Mouse (Mus musculus) liver, embryonic 14.5 days (tissue): ENCODE results near the gene Tspan31. TPM values are rescaled to one million over a fixed set of nuclear protein-coding genes. Genes with fewer than 3 reads are reported as not detected.

Experiments used
- ATAC-seq: fragments of 200-750 bp; cut with Nextera tagmentation; 2 replicates; pipeline ENCODE4 v1.8.0; 2017; ENCODE audit warnings: moderate number of reproducible peaks, mild to moderate bottlenecking, moderate library complexity; ENCODE audit not compliant: insufficient read depth
- DNase-seq, 3 experiments: peaks; one replicate each; pipeline ENCODE4 v3.0.0-alpha.2; 2012 to 2013; ENCODE audit warnings: low read depth in 3 of 3, low spot score in 3 of 3
- H3K27ac ChIP-seq: fragments of 300-500 bp; sonication (generic); 2 replicates; pipeline ENCODE4 v1.5.1; 2014; ENCODE audit warnings: moderate library complexity, mild to moderate bottlenecking, control low read depth, inconsistent platforms
- H3K27me3 ChIP-seq: fragments of 300-500 bp; sonication (generic); 2 replicates; pipeline ENCODE4 v1.6.1; 2014; ENCODE audit warnings: mild to moderate bottlenecking, low read length, moderate library complexity; ENCODE audit not compliant: control insufficient read depth, insufficient read depth
- H3K36me3 ChIP-seq: fragments of 300-500 bp; sonication (generic); replicated peaks from 2 replicates; pipeline ENCODE4 v1.6.1; 2014; ENCODE audit warnings: low read depth; ENCODE audit not compliant: control insufficient read depth, insufficient read depth
- H3K4me1 ChIP-seq, 2 experiments: fragments of 200-500 bp in 1 of 2; fragments of 300-500 bp in 1 of 2; sonication (generic) in 1 of 2; replicated peaks; 2 replicates each; pipeline ENCODE4 v1.6.1; 2012 to 2014; ENCODE audit warnings: antibody characterized with exemption in 1 of 2, inconsistent platforms in 1 of 2, low read length in 1 of 2; ENCODE audit not compliant: control insufficient read depth in 2 of 2, insufficient read depth in 2 of 2
- H3K4me2 ChIP-seq: fragments of 300-500 bp; sonication (generic); 2 replicates; pipeline ENCODE4 v1.6.1; 2014; ENCODE audit warnings: low read depth, mild to moderate bottlenecking, control low read depth, moderate library complexity
- H3K4me3 ChIP-seq, 2 experiments: fragments of 200-500 bp in 1 of 2; fragments of 300-500 bp in 1 of 2; sonication (generic) in 1 of 2; 2 replicates each; pipeline ENCODE4 v1.5.1; 2012 to 2014; ENCODE audit warnings: low read depth in 2 of 2, low read length in 2 of 2, mild to moderate bottlenecking in 2 of 2, control low read depth in 1 of 2, inconsistent platforms in 1 of 2, moderate library complexity in 1 of 2; ENCODE audit not compliant: insufficient read depth in 1 of 2
- H3K9ac ChIP-seq: fragments of 300-500 bp; sonication (generic); replicated peaks from 2 replicates; pipeline ENCODE4 v1.6.1; 2014; ENCODE audit warnings: mild to moderate bottlenecking, control low read depth, moderate library complexity
- H3K9me3 ChIP-seq: fragments of 300-500 bp; sonication (generic); 2 replicates; pipeline ENCODE4 v1.6.1; 2016; ENCODE audit warnings: low read length, mixed read lengths; ENCODE audit not compliant: control insufficient read depth
- CTCF ChIP-seq: IDR thresholded peaks from 2 replicates; pipeline ENCODE4 v1.5.1; 2016; ENCODE audit warnings: antibody characterized with exemption, low read depth, control low read depth
- EP300 ChIP-seq: IDR thresholded peaks from 2 replicates; pipeline ENCODE4 v1.6.1; 2016; ENCODE audit warnings: antibody characterized with exemption, low read depth
- WGBS: fragments of 180-500 bp; shearing (Covaris S2); extraction: QIAGEN DNeasy Blood & Tissue Kit; methylation state at CpG from one replicate; pipeline ENCODE4 v1.1.7; 2014; ENCODE audit not compliant: insufficient replicate concordance; 5-methylcytosine and 5-hydroxymethylcytosine counted together
- polyA plus RNA-seq, 2 experiments: library from polyadenylated mRNA; depleted of rRNA in 1 of 2; stranded (reverse) in 1 of 2; unstranded in 1 of 2; fragments of >200 nt; fragmentation: Nextera tagmentation in 1 of 2; extraction: Ambion mirVana in 1 of 2; gene quantifications; 2 replicates each; pipeline versions ENCODE4 v1.2.1 to v1.2.3; 2012 to 2014

Gene Tspan31
- polyA plus RNA-seq, 2 experiments, result 18.9 to 35.8 TPM

GRCm38 (mm10) chr10:127100414-127100813 lies 30.4 kb upstream of the Tspan31 start:
- Histone ChIP-seq H3K4me1 (peaks cover 7 to 20% of the 10 kb centered on the region in 2 experiments), H3K4me3 (no peak overlapping the region), H3K27me3 (no peaks in the 10 kb centered on the region), H3K9me3 (no peaks in the 10 kb centered on the region), H3K4me2 (peak overlapping the region; percentile 15; the same call in 1 of the 2 replicates), H3K36me3 (peaks cover 3% of the 10 kb centered on the region), H3K27ac (peak overlapping the region; percentile 18), H3K9ac (no peak overlapping the region)
- TF ChIP-seq CTCF, result no peak
- TF ChIP-seq EP300, result peak; percentile 48
- ATAC-seq (peak; percentile 67), DNase-seq (no peak)
- whole genome bisulfite sequencing, result 23% methylated on average over 8 of the region's 8 CpGs

GRCm38 (mm10) chr10:127099868-127100267 lies 29.8 kb upstream of the Tspan31 start:
- Histone ChIP-seq H3K9ac (no peak overlapping the region), H3K36me3 (peaks cover 3% of the 10 kb centered on the region), H3K4me2 (no peak overlapping the region), H3K4me1 (peaks cover 7 to 20% of the 10 kb centered on the region in 2 experiments), H3K27me3 (no peaks in the 10 kb centered on the region), H3K27ac (no peak overlapping the region), H3K4me3 (no peak overlapping the region), H3K9me3 (no peaks in the 10 kb centered on the region)
- TF ChIP-seq EP300, result no peak
- 0 out of 2 replicates have a peak, but pooled peaks have one; percentile 15 for TF ChIP-seq CTCF
- no peak for DNase-seq
- no peak for ATAC-seq
- 65% methylated on average over 15 of the region's 15 CpGs for WGBS

- no peak for ATAC-seq
Observed at GRCm38 (mm10) chr10:127099191-127099590, 29.1 kb upstream of the Tspan31 start.

GRCm38 (mm10) chr10:127098514-127098913 lies 28.4 kb upstream of the Tspan31 start:
- 79% methylated on average over 20 of the region's 20 CpGs for WGBS
- H3K9me3 ChIP-seq, result no peaks in the 10 kb centered on the region
- no peak for TF ChIP-seq EP300
- no peak for TF ChIP-seq CTCF
- H3K4me3 ChIP-seq, result no peak overlapping the region
- ATAC-seq, result no peak
- H3K27ac ChIP-seq, result no peak overlapping the region
- H3K4me2 ChIP-seq, result no peak overlapping the region
- H3K27me3 ChIP-seq, result no peaks in the 10 kb centered on the region
- DNase-seq, result no peak
- peaks cover 7 to 13% of the 10 kb centered on the region in 2 experiments for H3K4me1 ChIP-seq
- peaks cover 3% of the 10 kb centered on the region for H3K36me3 ChIP-seq
- H3K9ac ChIP-seq, result no peak overlapping the region

More at GRCm38 (mm10) chr10:127099191-127099590, 29.1 kb upstream of the Tspan31 start:
- H3K9me3 ChIP-seq, result no peaks in the 10 kb centered on the region
- DNase-seq, result no peak
- H3K4me3 ChIP-seq, result no peak overlapping the region
- no peaks in the 10 kb centered on the region for H3K27me3 ChIP-seq
- WGBS, result 78% methylated on average over 10 of the region's 10 CpGs
- no peak overlapping the region for H3K9ac ChIP-seq
- H3K36me3 ChIP-seq, result peaks cover 3% of the 10 kb centered on the region
- peaks cover 7 to 20% of the 10 kb centered on the region in 2 experiments for H3K4me1 ChIP-seq
- no peak overlapping the region for H3K27ac ChIP-seq
- H3K4me2 ChIP-seq, result no peak overlapping the region
- no peak for TF ChIP-seq EP300
- TF ChIP-seq CTCF, result no peak

GRCm38 (mm10) chr10:127094382-127094802 lies 24.3 kb upstream of the Tspan31 start:
- Histone ChIP-seq H3K4me2 (no peak overlapping the region), H3K36me3 (peaks cover 3% of the 10 kb centered on the region), H3K4me3 (no peak overlapping the region), H3K9me3 (no peaks in the 10 kb centered on the region), H3K4me1 (no peaks in the 10 kb centered on the region; a peak in 1 of 4 replicates), H3K27me3 (peaks cover 9% of the 10 kb centered on the region), H3K27ac (no peak overlapping the region), H3K9ac (no peak overlapping the region)
- TF ChIP-seq EP300 (no peak), CTCF (no peak)
- WGBS, result 62% methylated on average over 7 of the region's 7 CpGs
- DNase-seq (no peak), ATAC-seq (no peak)
